Mouse (Mus musculus): Measurements from ENCODE around the gene Dnmt1. TPM values are rescaled to one million over a fixed set of nuclear protein-coding genes. Genes with fewer than 3 reads are reported as not detected.
"Not testable (repeated sequence)": the region's sequence is repeated elsewhere in the genome, so short reads cannot be mapped to it uniquely, and the experiment has no call there.

Dnmt1 gene
- total and polyA plus RNA-seq, 3 experiments, result 89.9 to 145 (median 121) TPM

DNA sequence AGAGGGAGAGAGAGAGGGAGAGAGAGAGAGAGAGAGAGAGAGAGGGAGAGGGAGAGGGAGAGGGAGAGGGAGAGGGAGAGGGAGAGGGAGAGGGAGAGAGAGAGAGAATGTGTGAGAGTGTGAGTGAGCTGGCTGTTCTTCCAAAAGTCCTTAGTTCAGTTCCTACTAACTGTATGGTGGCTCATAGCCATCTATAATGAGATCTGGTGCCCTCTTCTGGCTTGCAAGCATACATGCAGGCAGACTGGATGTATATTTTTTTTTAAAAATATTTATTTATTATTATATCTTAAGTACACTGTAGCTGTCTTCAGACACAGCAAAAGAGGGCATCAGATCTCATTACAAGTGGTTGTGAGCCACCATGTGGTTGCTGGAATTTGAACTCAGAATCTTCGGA is 38.6 kb upstream of the Dnmt1 start:
- H3K27ac ChIP-seq (ENCODE audit: insufficient read depth, low read depth); H3K4me2 ChIP-seq (ENCODE audit: insufficient read depth, low read depth, poor library complexity, severe bottlenecking); H3K36me3 ChIP-seq (replicated peaks in 1 of 2; ENCODE audit: control insufficient read depth in 1 of 2, insufficient read depth in 1 of 2, low read length in 1 of 2); H3K79me2 ChIP-seq (replicated peaks; ENCODE audit: control insufficient read depth, extremely low read depth, insufficient read depth, poor library complexity, severe bottlenecking); DNase-seq (ENCODE audit: extremely low read depth); dilution Hi-C loops (cut with MboI; ENCODE audit: extremely low pct_ligation_motif_present, extremely low pct_unique_long_range_greater_than_20kb, low sequenced_read_pairs); H3K27me3 ChIP-seq (replicated peaks); H3K4me3 ChIP-seq (replicated peaks in 1 of 3; ENCODE audit: low read depth in 2 of 3, low read length in 2 of 3, poor library complexity in 1 of 3); H3K9me3 ChIP-seq (replicated peaks; ENCODE audit: low read length); H3K9ac ChIP-seq (ENCODE audit: insufficient read depth, low read depth); in situ Hi-C loops (cut with MboI; ENCODE audit: low pct_ligation_motif_present, low pct_unique_long_range_greater_than_20kb, low sequenced_read_pairs): not testable (repeated sequence)
- peak; percentile 18 to 64; a peak in 2 of 4 replicates for TF ChIP-seq CTCF (conservative IDR thresholded peaks at IDR 0.05 in 1 of 2, IDR thresholded peaks at IDR 0.05 in 1 of 2; ENCODE audit: low read depth in 2 of 2, low read length in 2 of 2)
- peak; percentile 59 for TF ChIP-seq SMC3 (IDR thresholded peaks at IDR 0.05; ENCODE audit: low read depth, low read length)
- TF ChIP-seq ZC3H11A (IDR thresholded peaks at IDR 0.05; ENCODE audit: low read depth, low read length), result peak; percentile 11; the same call in 1 of the 2 replicates
- TF ChIP-seq ZNF384 (IDR thresholded peaks at IDR 0.05; ENCODE audit: low read depth, low read length), result peak; percentile 84
- peak; percentile 62 for TF ChIP-seq RAD21 (IDR thresholded peaks at IDR 0.05; ENCODE audit: low read depth, low read length)
- peaks cover 0 to 30% of the 10 kb centered on the region in 2 experiments; a peak in 2 of 4 replicates for H3K4me1 ChIP-seq (ENCODE audit: control insufficient read depth in 1 of 2, insufficient read depth in 2 of 2)

DNA sequence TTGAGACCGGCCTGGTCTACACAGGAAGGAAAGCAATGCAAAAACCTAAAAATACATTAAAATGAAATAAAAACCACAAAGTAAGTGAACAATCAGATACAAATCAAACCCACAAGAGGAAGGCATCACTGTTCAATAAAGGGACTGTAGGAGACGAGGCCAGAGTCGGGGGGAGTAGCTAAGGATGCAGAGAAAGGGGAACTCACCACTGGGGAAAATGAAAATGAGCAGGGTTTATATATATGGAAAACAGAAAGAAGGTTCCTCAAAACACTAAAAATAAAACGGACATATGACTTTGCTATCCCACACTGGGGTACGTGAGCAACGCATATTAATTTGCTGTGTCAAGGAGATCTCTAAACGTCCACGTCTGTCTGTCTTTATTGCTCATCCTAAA is 37.4 kb upstream of the Dnmt1 start:
- in situ Hi-C loops (cut with MboI; ENCODE audit: low pct_ligation_motif_present, low pct_unique_long_range_greater_than_20kb, low sequenced_read_pairs), result no loop called here
- Histone ChIP-seq H3K9me3 (replicated peaks; ENCODE audit: low read length) (no peaks in the 10 kb centered on the region), H3K9ac (ENCODE audit: insufficient read depth, low read depth) (no peak overlapping the region), H3K27ac (ENCODE audit: insufficient read depth, low read depth) (no peak overlapping the region), H3K27me3 (replicated peaks) (no peaks in the 10 kb centered on the region), H3K79me2 (replicated peaks; ENCODE audit: control insufficient read depth, extremely low read depth, insufficient read depth, poor library complexity, severe bottlenecking) (no peaks in the 10 kb centered on the region), H3K4me1 (ENCODE audit: control insufficient read depth in 1 of 2, insufficient read depth in 2 of 2) (peaks cover 0 to 38% of the 10 kb centered on the region in 2 experiments; a peak in 2 of 4 replicates), H3K4me2 (ENCODE audit: insufficient read depth, low read depth, poor library complexity, severe bottlenecking) (no peak overlapping the region), H3K4me3 (replicated peaks in 1 of 3; ENCODE audit: low read depth in 2 of 3, low read length in 2 of 3, poor library complexity in 1 of 3) (no peak overlapping the region), H3K36me3 (replicated peaks in 1 of 2; ENCODE audit: control insufficient read depth in 1 of 2, insufficient read depth in 1 of 2, low read length in 1 of 2) (no peaks in the 10 kb centered on the region)
- TF ChIP-seq CHD2 (IDR thresholded peaks at IDR 0.05; ENCODE audit: low read length) (no peak), USF1 (IDR thresholded peaks at IDR 0.05; ENCODE audit: low read depth, low read length) (no peak), ZKSCAN1 (IDR thresholded peaks at IDR 0.05; ENCODE audit: borderline replicate concordance, low read depth, low read length) (no peak), UBTF (IDR thresholded peaks at IDR 0.05; ENCODE audit: low read depth, low read length) (no peak), MXI1 (IDR thresholded peaks at IDR 0.05; ENCODE audit: low read depth, low read length) (no peak), MEF2A (IDR thresholded peaks at IDR 0.05; ENCODE audit: borderline replicate concordance, low read depth, low read length) (no peak), RCOR1 (conservative IDR thresholded peaks at IDR 0.05; ENCODE audit: low read depth, low read length) (no peak), ZNF384 (IDR thresholded peaks at IDR 0.05; ENCODE audit: low read depth, low read length) (no peak), BHLHE40 (IDR thresholded peaks at IDR 0.05; ENCODE audit: low read depth, low read length) (no peak), PAX5 (IDR thresholded peaks at IDR 0.05; ENCODE audit: low read length) (no peak), HCFC1 (IDR thresholded peaks at IDR 0.05; ENCODE audit: low read depth, low read length) (no peak)
- no peak for DNase-seq (ENCODE audit: extremely low read depth)
- dilution Hi-C loops (cut with MboI; ENCODE audit: extremely low pct_ligation_motif_present, extremely low pct_unique_long_range_greater_than_20kb, low sequenced_read_pairs), result no loop called here

All from CH12.LX (cell line).